Mouse (Mus musculus) heart, postnatal 0 days (tissue): ENCODE measurements at regions not wholly inside any gene's neighbourhood (a gene's known extent, or its start where the extent isn't known, plus 50 kb on each side); places are given as distances from the start of the nearest gene placed in this dataset.
"Not testable (repeated sequence)": the region's sequence is repeated elsewhere in the genome, so short reads cannot be mapped to it uniquely, and the experiment has no call there.

Experiments
- ATAC-seq: fragments of 200-750 bp; cut with Nextera tagmentation; 2 replicates; pipeline ENCODE4 v1.8.0; 2017; ENCODE audit warnings: low read depth, moderate number of reproducible peaks, moderate library complexity; ENCODE audit not compliant: insufficient read depth
- DNase-seq: peaks from one replicate; pipeline ENCODE4 v3.0.0-alpha.2; 2016; ENCODE audit warnings: low spot score
- H3K27ac ChIP-seq: fragments of 300-500 bp; sonication (generic); 2 replicates; pipeline ENCODE4 v1.5.1; 2014; ENCODE audit warnings: low read depth, mild to moderate bottlenecking
- H3K27me3 ChIP-seq: fragments of 300-500 bp; sonication (generic); 2 replicates; pipeline ENCODE4 v1.6.1; 2014; ENCODE audit warnings: low read length, mixed read lengths; ENCODE audit not compliant: control insufficient read depth, insufficient read depth
- H3K36me3 ChIP-seq: fragments of 300-500 bp; sonication (generic); replicated peaks from 2 replicates; pipeline ENCODE4 v1.6.1; 2014; ENCODE audit warnings: low read length, mixed read lengths; ENCODE audit not compliant: control insufficient read depth, insufficient read depth
- H3K4me1 ChIP-seq: fragments of 300-500 bp; sonication (generic); 2 replicates; pipeline ENCODE4 v1.6.1; 2014; ENCODE audit warnings: antibody characterized with exemption; ENCODE audit not compliant: control insufficient read depth, insufficient read depth
- H3K4me2 ChIP-seq: fragments of 300-500 bp; sonication (generic); 2 replicates; pipeline ENCODE4 v1.6.1; 2014; ENCODE audit warnings: low read depth, mild to moderate bottlenecking, low read length, moderate library complexity
- H3K4me3 ChIP-seq: fragments of 300-500 bp; sonication (generic); 2 replicates; pipeline ENCODE4 v1.5.1; 2014; ENCODE audit warnings: low read depth, low read length
- H3K9ac ChIP-seq: fragments of 300-500 bp; sonication (generic); replicated peaks from 2 replicates; pipeline ENCODE4 v1.6.1; 2014; ENCODE audit warnings: low read depth, low read length, mixed read lengths
- H3K9me3 ChIP-seq: fragments of 300-500 bp; sonication (generic); replicated peaks from 2 replicates; pipeline ENCODE4 v1.6.1; 2016; ENCODE audit warnings: low read length; ENCODE audit not compliant: control insufficient read depth
- CTCF ChIP-seq: IDR thresholded peaks from 2 replicates; pipeline ENCODE4 v1.5.1; 2016; ENCODE audit warnings: antibody characterized with exemption, control low read depth, low read depth
- EP300 ChIP-seq: IDR thresholded peaks from 2 replicates; pipeline ENCODE4 v1.6.1; 2016; ENCODE audit warnings: antibody characterized with exemption, low read depth
- WGBS: fragments of 180-500 bp; shearing (Covaris S2); extraction: QIAGEN DNeasy Blood & Tissue Kit; methylation state at CpG from one replicate; pipeline ENCODE4 v1.1.7; 2014; 5-methylcytosine and 5-hydroxymethylcytosine counted together

DNA sequence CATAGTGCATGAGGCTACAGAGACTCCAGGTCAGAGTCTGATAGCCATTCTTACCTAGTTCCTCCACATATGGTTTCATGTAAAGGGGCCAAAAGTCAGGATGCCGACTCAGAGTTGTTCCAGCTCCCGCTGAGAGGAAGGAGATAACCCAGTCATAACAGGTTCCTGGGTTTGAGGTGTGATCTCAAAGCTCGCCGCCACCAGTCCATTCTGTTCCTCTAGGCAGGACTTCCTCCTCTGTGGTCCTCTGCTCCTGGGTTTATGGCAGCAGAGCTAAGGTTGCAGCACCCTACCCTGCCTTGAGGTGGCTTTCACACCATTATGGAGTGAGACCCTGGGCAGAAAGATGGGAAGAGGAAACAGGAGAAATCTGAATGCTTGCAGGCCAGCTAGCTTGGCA lies 131.2 kb downstream of the Tomm20 start:
- H3K9ac ChIP-seq: no peak overlapping the region
- WGBS: 60% methylated on average over 4 of the region's 4 CpGs
- no peak overlapping the region for H3K27ac ChIP-seq
- no peaks in the 10 kb centered on the region for H3K4me1 ChIP-seq
- no peak overlapping the region for H3K4me2 ChIP-seq
- no peaks in the 10 kb centered on the region for H3K9me3 ChIP-seq
- 0 out of 2 replicates have a peak, but pooled peaks cover under 1% of the 10 kb centered on the region for H3K27me3 ChIP-seq
- DNase-seq: no peak
- TF ChIP-seq CTCF (no peak), EP300 (no peak)
- no peak overlapping the region for H3K4me3 ChIP-seq
- no peaks in the 10 kb centered on the region for H3K36me3 ChIP-seq
- ATAC-seq: no peak

DNA sequence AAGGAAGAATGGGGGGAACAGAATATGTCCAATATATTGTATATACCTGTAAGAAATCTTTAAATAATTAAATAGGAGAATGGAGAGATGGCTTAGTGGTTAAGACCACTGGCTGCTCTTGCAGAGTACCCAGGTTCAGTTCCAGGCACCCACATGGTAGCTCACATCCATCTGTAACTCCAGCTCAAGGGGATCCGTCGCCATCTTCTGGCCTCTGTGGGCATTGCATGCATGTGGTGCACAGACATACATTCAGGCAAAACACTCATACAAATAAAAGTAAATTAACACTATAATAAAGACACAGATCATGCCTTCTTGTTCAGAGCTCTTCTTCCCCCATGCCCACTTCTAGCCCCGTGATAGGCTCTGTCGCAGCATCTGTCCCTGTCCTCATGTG lies 132.0 kb downstream of the Tomm20 start:
- Histone ChIP-seq H3K27ac (no peak overlapping the region), H3K4me2 (no peak overlapping the region), H3K27me3 (0 out of 2 replicates have a peak, but pooled peaks cover 4% of the 10 kb centered on the region), H3K4me1 (no peaks in the 10 kb centered on the region), H3K36me3 (no peaks in the 10 kb centered on the region), H3K4me3 (no peak overlapping the region), H3K9me3 (no peaks in the 10 kb centered on the region), H3K9ac (no peak overlapping the region)
- TF ChIP-seq CTCF (no peak; the same call in 1 of the 2 replicates), EP300 (no peak)
- ATAC-seq (no peak), DNase-seq (no peak)
- 68% methylated on average over 4 of the region's 4 CpGs for WGBS

DNA sequence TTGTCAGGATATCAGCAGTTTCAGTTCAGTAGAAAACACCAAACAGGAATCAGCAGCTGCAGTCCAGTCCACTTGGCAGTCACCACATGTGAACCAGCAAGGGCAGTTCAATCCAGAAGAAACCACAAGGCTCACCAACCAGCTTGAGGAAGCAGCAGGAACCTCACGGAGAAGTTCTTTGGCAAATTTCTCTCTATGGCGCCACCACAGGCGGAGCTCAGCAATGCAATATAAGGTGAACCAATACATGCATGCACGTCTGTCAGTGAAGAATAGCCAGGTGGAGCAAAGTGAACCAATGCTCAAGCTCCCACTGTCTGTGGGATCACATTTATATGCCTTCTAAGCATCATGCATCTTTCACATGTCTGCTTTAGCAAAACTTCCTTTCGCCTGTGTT lies 132.9 kb downstream of the Tomm20 start:
- 93% methylated on average over 5 of the region's 5 CpGs for WGBS
- ATAC-seq (no peak), DNase-seq (no peak)
- 0 out of 2 replicates have a peak, but pooled peaks cover 4% of the 10 kb centered on the region for H3K27me3 ChIP-seq
- no peak for TF ChIP-seq EP300
- TF ChIP-seq CTCF: no peak
- no peak overlapping the region for H3K27ac ChIP-seq
- H3K4me2 ChIP-seq: no peak overlapping the region
- H3K9me3 ChIP-seq: no peaks in the 10 kb centered on the region
- H3K9ac ChIP-seq: no peak overlapping the region
- no peak overlapping the region for H3K4me3 ChIP-seq
- peaks cover 4% of the 10 kb centered on the region; the same call in 1 of the 2 replicates for H3K4me1 ChIP-seq
- H3K36me3 ChIP-seq: no peaks in the 10 kb centered on the region

DNA sequence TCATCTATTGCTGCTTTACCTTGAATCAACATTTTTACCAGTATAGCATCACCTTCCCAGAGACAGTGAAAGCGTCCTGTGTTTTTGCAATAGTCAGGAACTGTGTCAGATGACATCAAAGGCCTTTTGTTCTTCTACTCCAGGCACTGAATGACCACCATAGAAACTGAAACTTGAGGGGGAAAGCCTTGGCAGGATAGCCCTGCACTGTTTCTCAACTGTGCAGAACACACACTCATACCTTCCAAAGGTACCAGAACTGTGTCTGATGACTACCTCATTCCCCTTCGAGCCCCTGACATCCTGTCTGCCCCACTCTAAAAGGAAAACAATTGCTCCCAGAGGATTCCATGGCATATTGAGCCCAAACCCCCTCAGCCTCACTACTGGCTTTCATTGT lies 134.3 kb downstream of the Tomm20 start:
- not testable (repeated sequence) for H3K9me3 ChIP-seq, DNase-seq, H3K27me3 ChIP-seq, H3K4me2 ChIP-seq, H3K27ac ChIP-seq, H3K36me3 ChIP-seq, H3K4me3 ChIP-seq, ATAC-seq, H3K9ac ChIP-seq
- H3K4me1 ChIP-seq: peaks cover 17% of the 10 kb centered on the region
- WGBS: 64% methylated on average over 2 of the region's 2 CpGs

DNA sequence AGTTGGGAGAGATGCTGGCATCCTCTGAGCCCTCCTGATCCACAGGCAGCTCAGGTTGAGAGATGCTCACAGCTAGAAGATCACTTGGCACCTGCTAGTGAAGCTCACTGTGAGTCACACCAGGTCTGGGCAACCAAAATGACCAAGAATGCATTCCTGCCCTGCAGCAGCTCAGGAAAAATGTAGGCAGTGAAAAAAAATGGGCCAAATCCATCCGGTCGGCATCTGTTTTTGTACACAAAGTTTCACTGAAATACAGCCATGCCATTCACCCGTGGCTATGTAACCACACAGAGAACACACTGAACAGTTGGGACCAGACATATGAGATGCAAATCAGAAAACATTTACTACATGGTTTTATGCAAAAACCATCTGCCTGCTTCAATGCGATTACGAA lies 135.1 kb downstream of the Tomm20 start:
- 93% methylated on average over 5 of the region's 5 CpGs for WGBS
- Histone ChIP-seq H3K9me3 (no peaks in the 10 kb centered on the region), H3K4me1 (peaks cover 24% of the 10 kb centered on the region), H3K27me3 (0 out of 2 replicates have a peak, but pooled peaks cover 4% of the 10 kb centered on the region), H3K9ac (no peak overlapping the region), H3K4me2 (no peak overlapping the region), H3K27ac (no peak overlapping the region), H3K4me3 (no peak overlapping the region), H3K36me3 (no peaks in the 10 kb centered on the region)
- DNase-seq (no peak), ATAC-seq (no peak)
- TF ChIP-seq EP300: no peak
- TF ChIP-seq CTCF: no peak

DNA sequence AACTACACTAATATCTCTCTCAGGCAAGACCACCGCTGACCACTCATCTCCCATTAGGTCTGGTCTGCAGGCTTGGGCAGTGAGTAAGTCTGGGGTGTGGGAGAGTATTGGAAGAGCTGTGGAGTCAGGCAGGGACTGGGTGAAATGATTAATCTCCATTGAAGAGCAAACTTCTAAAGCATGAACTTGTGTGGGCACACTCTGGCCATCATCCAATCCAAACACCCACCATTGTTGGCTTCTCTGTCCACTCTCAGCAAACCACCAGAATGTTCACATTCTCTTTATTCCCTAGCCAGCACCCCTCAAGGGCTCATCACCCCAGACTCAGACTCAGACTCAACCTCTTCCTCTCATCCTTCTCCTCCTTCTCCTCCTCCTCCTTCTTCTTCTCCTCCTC lies 136.3 kb downstream of the Tomm20 start:
- Histone ChIP-seq H3K4me2 (no peak overlapping the region), H3K36me3 (no peaks in the 10 kb centered on the region), H3K9me3 (no peaks in the 10 kb centered on the region), H3K27ac (no peak overlapping the region), H3K4me1 (peaks cover 27% of the 10 kb centered on the region), H3K27me3 (0 out of 2 replicates have a peak, but pooled peaks cover 4% of the 10 kb centered on the region), H3K4me3 (no peak overlapping the region), H3K9ac (no peak overlapping the region)
- no peak for ATAC-seq
- TF ChIP-seq EP300: no peak
- no peak for TF ChIP-seq CTCF
- WGBS: 87% methylated on average over 1 of the region's 1 CpGs
- no peak for DNase-seq
